Mouse (Mus musculus): ENCODE measurements at regions not wholly inside any gene's neighbourhood (a gene's known extent, or its start where the extent isn't known, plus 50 kb on each side); places are given as distances from the start of the nearest gene placed in this dataset.

DNA sequence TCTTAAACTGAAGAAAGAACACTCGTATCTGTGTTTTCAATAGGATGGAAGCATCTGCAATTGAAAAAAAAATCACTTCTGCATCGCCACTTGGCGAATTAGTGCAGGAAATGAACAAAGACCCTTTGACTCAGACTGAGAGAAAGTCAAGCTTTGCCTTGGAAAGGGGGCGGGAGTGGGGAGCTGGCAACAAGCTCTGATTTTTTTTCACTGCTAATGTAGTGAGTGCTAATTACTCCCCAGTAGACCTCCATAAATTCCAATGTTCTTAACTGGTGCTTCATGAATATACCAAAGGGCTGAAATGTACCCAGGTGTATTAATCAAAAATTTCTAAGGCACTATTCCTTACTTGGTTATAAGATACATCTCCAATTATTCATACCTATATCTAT, 597.0 kb upstream of the Stxbp6 start:
- Histone ChIP-seq H3K36me3 (ENCODE audit: control insufficient read depth, insufficient read depth, low read length) (no peaks in the 10 kb centered on the region), H3K27me3 (replicated peaks; ENCODE audit: control insufficient read depth, insufficient read depth, low read length) (no peaks in the 10 kb centered on the region), H3K4me1 (ENCODE audit: control insufficient read depth, insufficient read depth, low read length) (peaks cover 11% of the 10 kb centered on the region; the same call in 1 of the 2 replicates), H3K9ac (ENCODE audit: low read depth, low read length) (no peak overlapping the region), H3K4me3 (ENCODE audit: low read depth, low read length) (no peak overlapping the region), H3K9me3 (ENCODE audit: control insufficient read depth, low read length) (no peaks in the 10 kb centered on the region), H3K4me2 (ENCODE audit: low read depth, low read length) (no peak overlapping the region), H3K27ac (replicated peaks; ENCODE audit: low read depth, low read length) (no peak overlapping the region)
- ATAC-seq (ENCODE audit: low read depth) (no peak), DNase-seq (ENCODE audit: low spot score) (no peak)
- 32% methylated on average over 4 of the region's 4 CpGs for WGBS

DNA sequence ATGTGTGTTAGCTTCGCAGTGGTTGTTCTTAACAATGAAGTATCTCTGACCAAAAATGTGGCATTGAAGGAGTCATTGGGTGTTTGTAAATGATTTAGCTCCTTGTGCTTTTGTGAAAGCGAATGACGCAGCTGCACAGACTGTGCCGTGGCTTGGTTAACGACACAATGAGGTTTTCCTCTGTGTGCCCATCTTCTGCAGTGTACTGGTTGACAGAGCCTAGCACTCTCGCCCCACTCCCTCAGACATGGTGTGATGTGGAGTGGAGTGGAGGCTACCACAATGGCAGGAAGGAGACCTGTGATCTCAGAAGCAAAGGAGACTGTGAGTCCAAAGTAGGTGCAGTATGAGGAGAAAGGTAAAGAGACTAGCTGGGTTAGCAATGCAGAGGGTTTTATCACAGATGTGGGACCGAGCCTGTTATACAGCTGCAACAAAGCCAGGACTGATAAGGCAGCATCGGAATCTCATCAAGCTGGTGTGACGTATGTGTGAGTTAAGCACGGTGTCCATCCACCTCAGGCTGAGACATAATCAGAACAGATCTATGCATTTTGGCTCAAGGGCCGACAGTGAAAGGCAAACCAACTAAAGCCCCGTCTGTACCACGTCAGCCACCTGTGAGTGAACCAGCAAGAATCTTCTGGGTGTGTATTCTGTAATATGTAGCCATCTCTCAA, 596.5 kb upstream of the Stxbp6 start:
- no peak overlapping the region for H3K27ac ChIP-seq (replicated peaks; ENCODE audit: low read depth, low read length)
- H3K4me3 ChIP-seq (ENCODE audit: low read depth, low read length): no peak overlapping the region
- WGBS: 69% methylated on average over 13 of the region's 13 CpGs
- no peaks in the 10 kb centered on the region for H3K27me3 ChIP-seq (replicated peaks; ENCODE audit: control insufficient read depth, insufficient read depth, low read length)
- no peak overlapping the region for H3K4me2 ChIP-seq (ENCODE audit: low read depth, low read length)
- DNase-seq (ENCODE audit: low spot score) (no peak), ATAC-seq (ENCODE audit: low read depth) (no peak)
- no peaks in the 10 kb centered on the region for H3K36me3 ChIP-seq (ENCODE audit: control insufficient read depth, insufficient read depth, low read length)
- peaks cover 11% of the 10 kb centered on the region; the same call in 1 of the 2 replicates for H3K4me1 ChIP-seq (ENCODE audit: control insufficient read depth, insufficient read depth, low read length)
- H3K9ac ChIP-seq (ENCODE audit: low read depth, low read length): no peak overlapping the region
- H3K9me3 ChIP-seq (ENCODE audit: control insufficient read depth, low read length): no peaks in the 10 kb centered on the region

- H3K9ac ChIP-seq (ENCODE audit: low read depth, low read length): no peak overlapping the region
- H3K36me3 ChIP-seq (ENCODE audit: control insufficient read depth, insufficient read depth, low read length): no peaks in the 10 kb centered on the region
- no peak overlapping the region for H3K27ac ChIP-seq (replicated peaks; ENCODE audit: low read depth, low read length)
- no peaks in the 10 kb centered on the region for H3K27me3 ChIP-seq (replicated peaks; ENCODE audit: control insufficient read depth, insufficient read depth, low read length)
- no peak overlapping the region for H3K4me3 ChIP-seq (ENCODE audit: low read depth, low read length)
- no peaks in the 10 kb centered on the region for H3K9me3 ChIP-seq (ENCODE audit: control insufficient read depth, low read length)
- DNase-seq (ENCODE audit: low spot score) (no peak), ATAC-seq (ENCODE audit: low read depth) (no peak)
- H3K4me2 ChIP-seq (ENCODE audit: low read depth, low read length): no peak overlapping the region
- WGBS: 70% methylated on average over 6 of the region's 6 CpGs
- peaks cover 11% of the 10 kb centered on the region; the same call in 1 of the 2 replicates for H3K4me1 ChIP-seq (ENCODE audit: control insufficient read depth, insufficient read depth, low read length)
These were observed 595.9 kb upstream of the Stxbp6 start for GRCm38 (mm10) chr12:45670246-45670873.

GRCm38 (mm10) chr12:45659612-45660011, 585.1 kb upstream of the Stxbp6 start:
- DNase-seq (ENCODE audit: low spot score) (no peak), ATAC-seq (ENCODE audit: low read depth) (no peak)
- H3K36me3 ChIP-seq (ENCODE audit: control insufficient read depth, insufficient read depth, low read length): no peaks in the 10 kb centered on the region
- no peak overlapping the region for H3K9ac ChIP-seq (ENCODE audit: low read depth, low read length)
- no peak overlapping the region for H3K4me3 ChIP-seq (ENCODE audit: low read depth, low read length)
- H3K9me3 ChIP-seq (ENCODE audit: control insufficient read depth, low read length): no peaks in the 10 kb centered on the region
- H3K27ac ChIP-seq (replicated peaks; ENCODE audit: low read depth, low read length): no peak overlapping the region
- H3K4me2 ChIP-seq (ENCODE audit: low read depth, low read length): no peak overlapping the region
- H3K27me3 ChIP-seq (replicated peaks; ENCODE audit: control insufficient read depth, insufficient read depth, low read length): no peaks in the 10 kb centered on the region
- H3K4me1 ChIP-seq (ENCODE audit: control insufficient read depth, insufficient read depth, low read length): no peaks in the 10 kb centered on the region

- no peak overlapping the region for H3K9ac ChIP-seq (ENCODE audit: low read depth, low read length)
- ATAC-seq (ENCODE audit: low read depth): no peak
- DNase-seq (ENCODE audit: low spot score): no peak
- 69% methylated on average over 2 of the region's 2 CpGs for WGBS
- no peaks in the 10 kb centered on the region for H3K27me3 ChIP-seq (replicated peaks; ENCODE audit: control insufficient read depth, insufficient read depth, low read length)
- no peak overlapping the region for H3K4me3 ChIP-seq (ENCODE audit: low read depth, low read length)
- no peaks in the 10 kb centered on the region for H3K9me3 ChIP-seq (ENCODE audit: control insufficient read depth, low read length)
- H3K27ac ChIP-seq (replicated peaks; ENCODE audit: low read depth, low read length): no peak overlapping the region
- no peaks in the 10 kb centered on the region for H3K36me3 ChIP-seq (ENCODE audit: control insufficient read depth, insufficient read depth, low read length)
- no peaks in the 10 kb centered on the region for H3K4me1 ChIP-seq (ENCODE audit: control insufficient read depth, insufficient read depth, low read length)
- H3K4me2 ChIP-seq (ENCODE audit: low read depth, low read length): no peak overlapping the region
These were observed 582.1 kb upstream of the Stxbp6 start for GRCm38 (mm10) chr12:45656574-45656973.

DNA sequence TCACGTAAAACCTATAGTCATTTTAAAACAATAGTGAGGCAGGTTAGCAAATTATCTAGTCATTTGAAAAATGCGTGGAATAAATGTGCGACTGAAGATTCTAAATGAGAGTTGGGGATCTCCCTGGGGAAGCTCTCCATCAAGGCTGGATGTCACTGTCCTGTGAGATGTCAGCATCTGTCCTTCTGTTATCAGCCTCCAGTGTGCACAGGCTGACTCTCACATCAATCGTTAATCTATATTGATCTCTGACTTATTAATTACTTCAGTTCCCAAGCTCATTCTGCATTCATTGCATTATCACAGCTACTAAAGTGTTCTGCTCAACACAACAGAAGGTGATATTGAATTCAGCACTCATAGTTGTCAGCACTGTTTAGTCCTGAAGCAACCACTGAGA, 574.1 kb upstream of the Stxbp6 start:
- 90% methylated on average over 4 of the region's 4 CpGs for WGBS
- no peaks in the 10 kb centered on the region for H3K9me3 ChIP-seq (ENCODE audit: control insufficient read depth, low read length)

GRCm38 (mm10) chr12:45644180-45644579, 569.7 kb upstream of the Stxbp6 start:
- H3K27me3 ChIP-seq (replicated peaks; ENCODE audit: control insufficient read depth, insufficient read depth, low read length): no peaks in the 10 kb centered on the region
- no peaks in the 10 kb centered on the region for H3K36me3 ChIP-seq (ENCODE audit: control insufficient read depth, insufficient read depth, low read length)
- DNase-seq (ENCODE audit: low spot score) (no peak), ATAC-seq (ENCODE audit: low read depth) (no peak)
- H3K4me1 ChIP-seq (ENCODE audit: control insufficient read depth, insufficient read depth, low read length): no peaks in the 10 kb centered on the region
- H3K27ac ChIP-seq (replicated peaks; ENCODE audit: low read depth, low read length): no peak overlapping the region
- H3K4me2 ChIP-seq (ENCODE audit: low read depth, low read length): no peak overlapping the region
- no peak overlapping the region for H3K4me3 ChIP-seq (ENCODE audit: low read depth, low read length)
- 82% methylated on average over 2 of the region's 2 CpGs for WGBS
- no peaks in the 10 kb centered on the region for H3K9me3 ChIP-seq (ENCODE audit: control insufficient read depth, low read length)
- no peak overlapping the region for H3K9ac ChIP-seq (ENCODE audit: low read depth, low read length)

More for the DNA sequence above, 574.1 kb upstream of the Stxbp6 start:
- H3K4me3 ChIP-seq (ENCODE audit: low read depth, low read length): no peak overlapping the region
- DNase-seq (ENCODE audit: low spot score) (no peak), ATAC-seq (ENCODE audit: low read depth) (no peak)
- H3K4me2 ChIP-seq (ENCODE audit: low read depth, low read length): no peak overlapping the region
- no peaks in the 10 kb centered on the region for H3K27me3 ChIP-seq (replicated peaks; ENCODE audit: control insufficient read depth, insufficient read depth, low read length)
- H3K36me3 ChIP-seq (ENCODE audit: control insufficient read depth, insufficient read depth, low read length): no peaks in the 10 kb centered on the region
- H3K27ac ChIP-seq (replicated peaks; ENCODE audit: low read depth, low read length): no peak overlapping the region
- H3K4me1 ChIP-seq (ENCODE audit: control insufficient read depth, insufficient read depth, low read length): no peaks in the 10 kb centered on the region
- no peak overlapping the region for H3K9ac ChIP-seq (ENCODE audit: low read depth, low read length)

DNA sequence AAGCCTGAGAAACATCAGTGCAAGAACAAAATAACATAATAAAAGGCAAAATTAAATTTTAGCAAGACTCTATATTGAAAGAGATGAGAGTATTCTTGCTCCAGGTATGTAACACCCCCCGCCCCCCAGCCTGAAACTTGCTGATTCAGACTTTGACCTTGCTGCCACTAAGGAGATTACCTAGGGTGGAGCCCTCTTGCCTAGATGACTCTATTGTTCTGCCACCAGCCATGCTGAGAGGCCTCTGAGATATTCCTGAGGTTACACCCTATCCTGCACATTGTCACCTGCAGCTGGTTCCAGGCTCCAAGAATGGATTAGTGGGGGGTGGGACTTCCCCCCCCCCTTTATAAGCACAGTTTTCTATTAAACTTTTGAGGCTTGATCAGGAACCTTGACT, 548.3 kb upstream of the Stxbp6 start:
- H3K36me3 ChIP-seq (ENCODE audit: control insufficient read depth, insufficient read depth, low read length): no peaks in the 10 kb centered on the region
- no peaks in the 10 kb centered on the region for H3K27me3 ChIP-seq (replicated peaks; ENCODE audit: control insufficient read depth, insufficient read depth, low read length)
- no peak overlapping the region for H3K9ac ChIP-seq (ENCODE audit: low read depth, low read length)
- no peak overlapping the region for H3K4me3 ChIP-seq (ENCODE audit: low read depth, low read length)
- H3K4me1 ChIP-seq (ENCODE audit: control insufficient read depth, insufficient read depth, low read length): no peaks in the 10 kb centered on the region
- DNase-seq (ENCODE audit: low spot score): no peak
- no peak overlapping the region for H3K27ac ChIP-seq (replicated peaks; ENCODE audit: low read depth, low read length)
- H3K9me3 ChIP-seq (ENCODE audit: control insufficient read depth, low read length): no peaks in the 10 kb centered on the region
- WGBS: 83% methylated on average over 1 of the region's 1 CpGs
- no peak overlapping the region for H3K4me2 ChIP-seq (ENCODE audit: low read depth, low read length)
- no peak for ATAC-seq (ENCODE audit: low read depth)

GRCm38 (mm10) chr12:45620056-45620455, 545.5 kb upstream of the Stxbp6 start:
- DNase-seq (ENCODE audit: low spot score) (no peak), ATAC-seq (ENCODE audit: low read depth) (no peak)

More at GRCm38 (mm10) chr12:45620056-45620455, 545.5 kb upstream of the Stxbp6 start:
- Histone ChIP-seq H3K27ac (replicated peaks; ENCODE audit: low read depth, low read length) (no peak overlapping the region), H3K9me3 (ENCODE audit: control insufficient read depth, low read length) (no peaks in the 10 kb centered on the region), H3K27me3 (replicated peaks; ENCODE audit: control insufficient read depth, insufficient read depth, low read length) (no peaks in the 10 kb centered on the region), H3K4me3 (ENCODE audit: low read depth, low read length) (no peak overlapping the region), H3K36me3 (ENCODE audit: control insufficient read depth, insufficient read depth, low read length) (no peaks in the 10 kb centered on the region), H3K4me1 (ENCODE audit: control insufficient read depth, insufficient read depth, low read length) (no peaks in the 10 kb centered on the region), H3K4me2 (ENCODE audit: low read depth, low read length) (no peak overlapping the region), H3K9ac (ENCODE audit: low read depth, low read length) (no peak overlapping the region)

Data from embryonic facial prominence, embryonic 14.5 days (tissue).